Mouse (Mus musculus) C2C12 (cell line): Measurements from ENCODE around the gene Slc40a1.

Experiments used
- CEBPB ChIP-seq: IDR thresholded peaks from one replicate; pipeline ENCODE4 v1.6.1; 2011; ENCODE audit warnings: low read depth, mild to moderate bottlenecking, control low read depth, moderate library complexity
- CTCF ChIP-seq: IDR thresholded peaks from one replicate; pipeline ENCODE4 v1.5.1; 2011; ENCODE audit not compliant: control insufficient read depth, insufficient read depth, insufficient read length
- FOSL1 ChIP-seq: IDR thresholded peaks from one replicate; pipeline ENCODE4 v1.8.0; 2011; ENCODE audit warnings: mild to moderate bottlenecking, low read length; ENCODE audit not compliant: poor library complexity, insufficient read depth, severe bottlenecking
- MAX ChIP-seq: IDR thresholded peaks from one replicate; pipeline ENCODE4 v1.6.1; 2011; ENCODE audit warnings: mild to moderate bottlenecking, control low read depth
- MYOD1 ChIP-seq: IDR thresholded peaks from one replicate; pipeline ENCODE4 v1.6.1; 2011; ENCODE audit warnings: low read depth; ENCODE audit not compliant: control insufficient read depth, insufficient read length
- MYOG ChIP-seq: IDR thresholded peaks from one replicate; pipeline ENCODE4 v1.6.1; 2011; ENCODE audit not compliant: control insufficient read depth, insufficient read length; ENCODE audit errors: extremely low read depth
- USF1 ChIP-seq: IDR thresholded peaks from one replicate; pipeline ENCODE4 v1.6.1; 2011; ENCODE audit warnings: low read depth, mild to moderate bottlenecking, control low read depth, moderate library complexity

DNA sequence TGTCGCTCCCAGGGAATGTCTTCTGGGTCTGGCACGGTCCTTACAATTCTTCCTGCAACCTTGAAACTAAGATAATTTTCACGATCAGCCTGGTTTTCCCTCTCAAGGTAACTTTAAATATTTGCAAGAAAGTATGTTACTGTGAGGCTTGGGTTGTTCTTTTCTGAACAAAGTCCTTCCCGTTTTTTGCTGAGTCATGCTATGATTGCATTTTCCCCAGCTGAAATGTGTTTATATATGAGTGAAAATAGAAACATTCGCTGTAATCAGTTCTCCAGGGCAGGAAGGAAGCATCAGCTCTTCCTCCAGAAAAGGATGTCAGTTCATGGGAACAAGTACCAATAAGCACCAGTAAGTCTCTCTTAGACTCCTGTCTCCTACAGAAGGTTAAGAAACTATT lies 66.0 kb downstream of the Slc40a1 start:
- no peak for TF ChIP-seq USF1
- no peak for TF ChIP-seq CTCF
- no peak for TF ChIP-seq MYOG
- no peak for TF ChIP-seq MAX
- no peak for TF ChIP-seq CEBPB
- no peak for TF ChIP-seq MYOD1
- no peak for TF ChIP-seq FOSL1
